Mouse (Mus musculus) liver, embryonic 15.5 days (tissue): ENCODE data around the gene Inpp4a. TPM values are rescaled to one million over a fixed set of nuclear protein-coding genes. Genes with fewer than 3 reads are reported as not detected.

Source experiments
- ATAC-seq: fragments of 200-750 bp; cut with Nextera tagmentation; 2 replicates; pipeline ENCODE4 v1.8.0; 2017; ENCODE audit warnings: moderate number of reproducible peaks, mild to moderate bottlenecking, moderate library complexity; ENCODE audit not compliant: insufficient read depth
- H3K27ac ChIP-seq: fragments of 300-500 bp; sonication (generic); replicated peaks from 2 replicates; pipeline ENCODE4 v1.5.1; 2015; ENCODE audit warnings: mild to moderate bottlenecking, inconsistent platforms
- H3K27me3 ChIP-seq: fragments of 300-500 bp; sonication (generic); 2 replicates; pipeline ENCODE4 v1.6.1; 2015; ENCODE audit warnings: mild to moderate bottlenecking, inconsistent platforms
- H3K36me3 ChIP-seq: fragments of 300-500 bp; sonication (generic); replicated peaks from 2 replicates; pipeline ENCODE4 v1.6.1; 2015; ENCODE audit warnings: moderate library complexity, mild to moderate bottlenecking, inconsistent platforms
- H3K4me1 ChIP-seq: fragments of 300-500 bp; sonication (generic); replicated peaks from 2 replicates; pipeline ENCODE4 v1.6.1; 2015; ENCODE audit warnings: inconsistent platforms
- H3K4me2 ChIP-seq: fragments of 300-500 bp; sonication (generic); 2 replicates; pipeline ENCODE4 v1.6.1; 2015; ENCODE audit warnings: moderate library complexity, mild to moderate bottlenecking, inconsistent platforms
- H3K4me3 ChIP-seq: fragments of 300-500 bp; sonication (generic); replicated peaks from 2 replicates; pipeline ENCODE4 v1.5.1; 2015; ENCODE audit warnings: mild to moderate bottlenecking, inconsistent platforms
- H3K9ac ChIP-seq: fragments of 300-500 bp; sonication (generic); 2 replicates; pipeline ENCODE4 v1.6.1; 2015; ENCODE audit warnings: moderate library complexity, mild to moderate bottlenecking, inconsistent platforms
- H3K9me3 ChIP-seq: fragments of 300-500 bp; sonication (generic); replicated peaks from 2 replicates; pipeline ENCODE4 v1.6.1; 2016; ENCODE audit warnings: inconsistent platforms
- WGBS: fragments of 180-500 bp; shearing (Covaris S2); methylation state at CpG from one replicate; pipeline ENCODE4 v1.1.7; 2015; ENCODE audit warnings: mixed read lengths; ENCODE audit not compliant: insufficient replicate concordance; 5-methylcytosine and 5-hydroxymethylcytosine counted together
- polyA plus RNA-seq: library from polyadenylated mRNA; unstranded; fragments of >200 nt; fragmentation: Nextera tagmentation; extraction: Ambion mirVana; gene quantifications from 2 replicates; pipeline ENCODE4 v1.2.1, GENCODE M21; 2015

The Inpp4a gene
- polyA plus RNA-seq, 1 experiment from 2014 or later, result 4.4 TPM

GRCm38 (mm10) chr1:37341914-37342313 is 42.2 kb downstream of the Inpp4a start:
- no peak overlapping the region for H3K9ac ChIP-seq
- no peaks in the 10 kb centered on the region for H3K27me3 ChIP-seq
- no peak overlapping the region for H3K4me2 ChIP-seq
- H3K4me3 ChIP-seq, result no peak overlapping the region
- WGBS, result 45% methylated on average over 4 of the region's 4 CpGs
- no peaks in the 10 kb centered on the region for H3K9me3 ChIP-seq
- peaks cover 9% of the 10 kb centered on the region; the same call in 1 of the 2 replicates for H3K4me1 ChIP-seq
- peak; percentile 79 for ATAC-seq
- H3K27ac ChIP-seq, result peak overlapping the region; percentile 73
- no peaks in the 10 kb centered on the region for H3K36me3 ChIP-seq

GRCm38 (mm10) chr1:37342524-37342923 is 42.9 kb downstream of the Inpp4a start:
- Histone ChIP-seq H3K27me3 (no peaks in the 10 kb centered on the region), H3K9ac (no peak overlapping the region), H3K4me2 (no peak overlapping the region), H3K4me3 (no peak overlapping the region), H3K9me3 (no peaks in the 10 kb centered on the region), H3K4me1 (peaks cover 9% of the 10 kb centered on the region; the same call in 1 of the 2 replicates), H3K36me3 (no peaks in the 10 kb centered on the region), H3K27ac (peak overlapping the region; percentile 42; the same call in 1 of the 2 replicates)
- 82% methylated on average over 8 of the region's 8 CpGs for WGBS
- no peak for ATAC-seq

- Histone ChIP-seq H3K9ac (no peak overlapping the region), H3K4me1 (peaks cover 9% of the 10 kb centered on the region; the same call in 1 of the 2 replicates), H3K4me3 (no peak overlapping the region), H3K27me3 (no peaks in the 10 kb centered on the region), H3K27ac (no peak overlapping the region), H3K9me3 (no peaks in the 10 kb centered on the region), H3K36me3 (no peaks in the 10 kb centered on the region), H3K4me2 (no peak overlapping the region)
- no peak for ATAC-seq
- 25% methylated on average over 3 of the region's 3 CpGs for WGBS
Measured at GRCm38 (mm10) chr1:37343265-37343664, 43.6 kb downstream of the Inpp4a start.

- Histone ChIP-seq H3K4me2 (no peak overlapping the region), H3K9ac (no peak overlapping the region), H3K27ac (no peak overlapping the region; the same call in 1 of the 2 replicates), H3K4me3 (no peak overlapping the region), H3K27me3 (no peaks in the 10 kb centered on the region), H3K4me1 (peaks cover 9% of the 10 kb centered on the region; the same call in 1 of the 2 replicates), H3K36me3 (no peaks in the 10 kb centered on the region), H3K9me3 (no peaks in the 10 kb centered on the region)
- 40% methylated on average over 6 of the region's 6 CpGs for WGBS
- ATAC-seq, result no peak
Measured at GRCm38 (mm10) chr1:37344223-37344916, 44.7 kb downstream of the Inpp4a start.

GRCm38 (mm10) chr1:37347361-37348080 is 47.9 kb downstream of the Inpp4a start:
- Histone ChIP-seq H3K4me3 (no peak overlapping the region), H3K4me2 (no peak overlapping the region), H3K9ac (no peak overlapping the region), H3K27ac (no peak overlapping the region), H3K4me1 (peaks cover 7% of the 10 kb centered on the region; the same call in 1 of the 2 replicates), H3K27me3 (no peaks in the 10 kb centered on the region), H3K9me3 (no peaks in the 10 kb centered on the region), H3K36me3 (no peaks in the 10 kb centered on the region)
- WGBS, result 59% methylated on average over 9 of the region's 9 CpGs
- no peak for ATAC-seq

GRCm38 (mm10) chr1:37350886-37351651 is 51.4 kb downstream of the Inpp4a start:
- peak overlapping the region; percentile 45 for H3K27ac ChIP-seq
- no peak overlapping the region for H3K9ac ChIP-seq
- H3K4me1 ChIP-seq, result peaks cover 2% of the 10 kb centered on the region; the same call in 1 of the 2 replicates
- H3K4me2 ChIP-seq, result no peak overlapping the region
- H3K27me3 ChIP-seq, result no peaks in the 10 kb centered on the region
- WGBS, result 47% methylated on average over 7 of the region's 7 CpGs
- no peaks in the 10 kb centered on the region for H3K36me3 ChIP-seq
- ATAC-seq, result peak; percentile 78
- H3K4me3 ChIP-seq, result no peak overlapping the region
- H3K9me3 ChIP-seq, result no peaks in the 10 kb centered on the region

- 62% methylated on average over 2 of the region's 2 CpGs for WGBS
- Histone ChIP-seq H3K4me1 (no peaks in the 10 kb centered on the region; the same call in 1 of the 2 replicates), H3K27me3 (no peaks in the 10 kb centered on the region), H3K27ac (no peak overlapping the region), H3K9ac (no peak overlapping the region), H3K9me3 (no peaks in the 10 kb centered on the region), H3K4me3 (no peak overlapping the region), H3K36me3 (no peaks in the 10 kb centered on the region), H3K4me2 (no peak overlapping the region)
- ATAC-seq, result no peak
Measured at GRCm38 (mm10) chr1:37351961-37352360, 52.3 kb downstream of the Inpp4a start.

GRCm38 (mm10) chr1:37353456-37353855 is 53.8 kb downstream of the Inpp4a start:
- no peaks in the 10 kb centered on the region for H3K9me3 ChIP-seq
- WGBS, result 66% methylated on average over 4 of the region's 4 CpGs
- H3K4me1 ChIP-seq, result no peaks in the 10 kb centered on the region; the same call in 1 of the 2 replicates
- H3K4me2 ChIP-seq, result no peak overlapping the region
- H3K4me3 ChIP-seq, result no peak overlapping the region
- H3K27me3 ChIP-seq, result no peaks in the 10 kb centered on the region
- no peak overlapping the region for H3K9ac ChIP-seq
- H3K27ac ChIP-seq, result no peak overlapping the region
- ATAC-seq, result no peak
- H3K36me3 ChIP-seq, result no peaks in the 10 kb centered on the region

- H3K4me1 ChIP-seq, result no peaks in the 10 kb centered on the region; the same call in 1 of the 2 replicates
- no peak overlapping the region for H3K4me2 ChIP-seq
- 58% methylated on average over 3 of the region's 3 CpGs for WGBS
- no peaks in the 10 kb centered on the region for H3K27me3 ChIP-seq
- ATAC-seq, result no peak
- no peaks in the 10 kb centered on the region for H3K9me3 ChIP-seq
- no peaks in the 10 kb centered on the region; the same call in 1 of the 2 replicates for H3K36me3 ChIP-seq
- no peak overlapping the region for H3K27ac ChIP-seq
- no peak overlapping the region for H3K9ac ChIP-seq
- H3K4me3 ChIP-seq, result no peak overlapping the region
Measured at GRCm38 (mm10) chr1:37355492-37355891, 55.8 kb downstream of the Inpp4a start.

- Histone ChIP-seq H3K4me3 (no peak overlapping the region), H3K4me2 (no peak overlapping the region), H3K27me3 (no peaks in the 10 kb centered on the region), H3K27ac (no peak overlapping the region), H3K9me3 (no peaks in the 10 kb centered on the region), H3K36me3 (no peaks in the 10 kb centered on the region; the same call in 1 of the 2 replicates), H3K9ac (no peak overlapping the region), H3K4me1 (no peaks in the 10 kb centered on the region; the same call in 1 of the 2 replicates)
- 71% methylated on average over 3 of the region's 3 CpGs for WGBS
- no peak for ATAC-seq
Measured at GRCm38 (mm10) chr1:37356305-37356704, 56.6 kb downstream of the Inpp4a start.

GRCm38 (mm10) chr1:37357173-37357572 is 57.5 kb downstream of the Inpp4a start:
- H3K4me1 ChIP-seq, result no peaks in the 10 kb centered on the region
- ATAC-seq, result no peak
- H3K27me3 ChIP-seq, result no peaks in the 10 kb centered on the region
- 64% methylated on average over 6 of the region's 6 CpGs for WGBS
- no peak overlapping the region for H3K9ac ChIP-seq
- no peaks in the 10 kb centered on the region; the same call in 1 of the 2 replicates for H3K36me3 ChIP-seq
- H3K27ac ChIP-seq, result no peak overlapping the region
- no peaks in the 10 kb centered on the region for H3K9me3 ChIP-seq
- H3K4me3 ChIP-seq, result no peak overlapping the region
- no peak overlapping the region for H3K4me2 ChIP-seq
